Mouse (Mus musculus) midbrain, embryonic 15.5 days (tissue): ENCODE measurements around the gene Ston1. TPM values are rescaled to one million over a fixed set of nuclear protein-coding genes. Genes with fewer than 3 reads are reported as not detected.
A peak's percentile ranks its signal among the peaks of the same experiment; 100 is the strongest.

Experiments used
- ATAC-seq: fragments of 200-750 bp; cut with Nextera tagmentation; replicated peaks from 2 replicates; pipeline ENCODE4 v1.8.0; 2017; ENCODE audit warnings: moderate TSS enrichment
- H3K27ac ChIP-seq: fragments of 300-500 bp; sonication (generic); 2 replicates; pipeline ENCODE4 v1.5.1; 2015; ENCODE audit warnings: mild to moderate bottlenecking, inconsistent platforms
- H3K27me3 ChIP-seq: fragments of 300-500 bp; sonication (generic); replicated peaks from 2 replicates; pipeline ENCODE4 v1.6.1; 2015; ENCODE audit warnings: inconsistent platforms
- H3K36me3 ChIP-seq: fragments of 300-500 bp; sonication (generic); replicated peaks from 2 replicates; pipeline ENCODE4 v1.6.1; 2015; ENCODE audit warnings: inconsistent platforms
- H3K4me1 ChIP-seq: fragments of 300-500 bp; sonication (generic); 2 replicates; pipeline ENCODE4 v1.6.1; 2015; ENCODE audit warnings: inconsistent platforms
- H3K4me2 ChIP-seq: fragments of 300-500 bp; sonication (generic); 2 replicates; pipeline ENCODE4 v1.6.1; 2015; ENCODE audit warnings: inconsistent platforms, mild to moderate bottlenecking, moderate library complexity
- H3K4me3 ChIP-seq: fragments of 300-500 bp; sonication (generic); 2 replicates; pipeline ENCODE4 v1.5.1; 2015; ENCODE audit warnings: mild to moderate bottlenecking, inconsistent platforms
- H3K9ac ChIP-seq: fragments of 300-500 bp; sonication (generic); 2 replicates; pipeline ENCODE4 v1.6.1; 2015; ENCODE audit warnings: mild to moderate bottlenecking, inconsistent platforms
- H3K9me3 ChIP-seq: fragments of 300-500 bp; sonication (generic); 2 replicates; pipeline ENCODE4 v1.6.1; 2016; ENCODE audit warnings: inconsistent platforms
- WGBS: fragments of 180-500 bp; shearing (Covaris S2); methylation state at CpG from one replicate; pipeline ENCODE4 v1.1.7; 2015; ENCODE audit warnings: mixed read lengths; 5-methylcytosine and 5-hydroxymethylcytosine counted together
- polyA plus RNA-seq: library from polyadenylated mRNA; unstranded; fragments of >200 nt; fragmentation: Nextera tagmentation; extraction: Ambion mirVana; gene quantifications from 2 replicates; pipeline ENCODE4 v1.2.1, GENCODE M21; 2015

Ston1 gene
- polyA plus RNA-seq, 1 experiment from 2014 or later, result 2.1 TPM

DNA sequence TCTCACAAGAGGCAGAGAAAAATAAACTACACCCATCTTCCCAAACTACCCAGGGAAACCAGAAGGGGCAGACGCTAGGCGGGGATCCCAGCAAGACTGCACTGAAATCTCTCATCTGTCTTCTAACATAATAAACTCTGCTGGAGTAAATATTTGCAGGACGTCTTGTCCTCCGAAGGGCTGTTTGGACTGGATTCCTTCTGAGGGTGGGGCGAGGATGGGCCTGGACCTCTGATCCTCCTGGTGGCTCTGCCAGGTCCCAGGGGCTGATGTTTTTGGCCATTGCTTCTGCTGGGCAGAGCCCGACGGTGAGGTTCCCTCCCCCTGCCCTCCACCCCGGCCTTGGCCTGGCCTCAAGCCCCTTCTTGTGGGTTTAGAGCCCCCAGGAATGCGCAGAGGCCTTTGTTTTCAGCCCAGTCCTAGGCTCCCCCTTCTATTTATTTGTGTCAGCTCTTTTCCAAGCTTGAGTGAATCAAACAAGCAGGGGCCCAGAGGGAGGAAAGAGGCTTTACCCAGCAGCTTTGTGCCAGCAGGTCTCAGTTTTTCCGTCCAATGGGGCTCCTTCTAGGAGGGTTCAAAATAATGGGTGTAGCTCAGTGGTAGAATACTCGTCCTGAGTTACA lies 32.6 kb downstream of the Ston1 start:
- peak; percentile 80 for ATAC-seq
- H3K4me2 ChIP-seq, result no peak overlapping the region

DNA sequence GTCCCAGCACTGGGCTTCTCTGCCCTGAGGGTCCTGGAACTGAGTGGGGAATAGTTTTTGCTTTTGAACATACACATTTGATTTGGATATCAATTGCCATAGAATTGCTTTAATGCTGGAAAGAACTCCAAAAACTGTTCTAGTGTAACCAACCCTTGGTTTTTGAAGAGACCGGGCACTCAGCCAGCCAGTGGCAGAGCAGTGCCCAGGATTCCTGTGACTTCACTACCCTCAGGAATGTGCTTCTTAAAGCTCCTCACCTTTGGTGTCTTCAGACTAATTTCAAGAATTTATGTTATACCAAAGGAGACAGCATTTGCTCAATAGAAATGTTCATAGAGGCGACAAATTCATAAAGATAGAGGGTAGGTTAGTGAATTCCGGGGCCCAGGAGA lies 33.1 kb downstream of the Ston1 start:
- Histone ChIP-seq H3K27me3 (no peaks in the 10 kb centered on the region), H3K9ac (no peak overlapping the region), H3K4me3 (no peak overlapping the region), H3K9me3 (no peaks in the 10 kb centered on the region), H3K27ac (peak overlapping the region; percentile 63), H3K4me2 (no peak overlapping the region), H3K36me3 (no peaks in the 10 kb centered on the region), H3K4me1 (peaks cover 2% of the 10 kb centered on the region; the same call in 1 of the 2 replicates)
- 62% methylated on average over 3 of the region's 3 CpGs for WGBS
- no peak for ATAC-seq

More for the DNA sequence above, 32.6 kb downstream of the Ston1 start:
- no peaks in the 10 kb centered on the region for H3K9me3 ChIP-seq
- H3K4me3 ChIP-seq, result no peak overlapping the region
- H3K27ac ChIP-seq, result peak overlapping the region; percentile 63
- no peak overlapping the region for H3K9ac ChIP-seq
- H3K27me3 ChIP-seq, result no peaks in the 10 kb centered on the region
- H3K36me3 ChIP-seq, result no peaks in the 10 kb centered on the region
- H3K4me1 ChIP-seq, result peaks cover 2% of the 10 kb centered on the region; the same call in 1 of the 2 replicates
- WGBS, result 15% methylated on average over 11 of the region's 11 CpGs

DNA sequence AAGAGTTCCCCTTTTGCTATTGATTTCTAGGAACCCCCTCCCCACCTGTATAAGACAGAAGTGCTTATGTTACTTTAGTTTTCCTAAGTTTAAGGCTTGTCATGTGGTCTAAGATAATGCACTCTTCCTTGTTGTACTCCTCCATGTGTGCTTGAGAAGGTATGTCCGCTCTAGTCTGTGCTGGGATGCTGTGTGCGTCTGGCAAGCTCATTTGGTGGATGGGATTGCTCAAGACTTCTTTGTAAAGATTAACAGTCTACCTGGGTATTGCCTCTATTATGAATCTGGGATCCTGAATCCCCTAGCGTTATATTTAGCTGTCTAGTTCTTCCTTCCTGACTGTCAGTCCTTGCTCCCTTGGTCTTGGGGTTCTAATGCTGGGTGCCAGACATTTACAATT lies 35.1 kb downstream of the Ston1 start:
- Histone ChIP-seq H3K36me3 (no peaks in the 10 kb centered on the region), H3K9ac (no peak overlapping the region), H3K27me3 (no peaks in the 10 kb centered on the region), H3K4me1 (peaks cover 2% of the 10 kb centered on the region; the same call in 1 of the 2 replicates), H3K27ac (no peak overlapping the region), H3K4me2 (no peak overlapping the region), H3K9me3 (no peaks in the 10 kb centered on the region), H3K4me3 (no peak overlapping the region)
- ATAC-seq, result no peak
- 96% methylated on average over 3 of the region's 3 CpGs for WGBS

DNA sequence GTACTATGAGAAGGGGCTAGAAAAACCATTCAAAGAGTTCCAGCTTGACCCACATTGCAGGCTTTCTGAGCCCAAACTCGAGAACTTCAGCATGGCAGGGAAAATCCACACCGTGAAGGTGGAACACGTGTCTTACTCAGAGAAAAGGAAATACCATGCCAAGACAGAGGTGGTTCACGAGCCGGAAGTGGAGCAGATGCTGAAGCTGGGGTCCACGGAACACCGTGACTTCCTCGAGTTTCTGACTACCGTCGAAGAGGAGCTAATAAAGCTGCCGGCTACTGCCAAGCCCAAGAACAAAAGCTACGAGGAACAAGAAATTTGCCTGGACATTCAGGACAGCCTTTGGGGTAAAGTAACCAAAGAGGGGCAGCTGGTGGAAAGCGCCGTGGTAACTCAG lies 38.6 kb downstream of the Ston1 start:
- no peak overlapping the region for H3K4me3 ChIP-seq
- WGBS, result 89% methylated on average over 14 of the region's 14 CpGs
- no peaks in the 10 kb centered on the region for H3K9me3 ChIP-seq
- H3K9ac ChIP-seq, result no peak overlapping the region
- ATAC-seq, result no peak
- H3K27me3 ChIP-seq, result no peaks in the 10 kb centered on the region
- no peaks in the 10 kb centered on the region for H3K4me1 ChIP-seq
- no peak overlapping the region for H3K27ac ChIP-seq
- no peaks in the 10 kb centered on the region for H3K36me3 ChIP-seq
- H3K4me2 ChIP-seq, result no peak overlapping the region

DNA sequence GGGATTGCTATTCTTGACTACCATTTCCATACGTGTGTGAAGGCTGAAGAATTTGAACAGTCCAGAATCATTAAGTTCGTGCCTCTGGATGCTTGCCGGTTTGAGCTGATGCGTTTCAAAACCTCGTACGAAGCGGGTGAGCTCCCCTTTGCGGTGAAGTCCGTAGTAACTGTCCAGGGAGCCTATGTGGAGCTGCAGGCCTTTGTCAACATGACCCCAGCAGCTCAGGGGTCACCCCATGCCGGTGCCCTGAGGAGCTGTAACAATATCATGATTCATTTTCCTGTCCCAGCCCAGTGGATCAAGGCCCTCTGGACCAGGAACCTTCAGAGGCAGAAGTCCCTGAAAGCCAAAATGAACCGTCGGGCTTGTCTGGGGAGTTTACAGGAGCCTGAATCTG lies 39.1 kb downstream of the Ston1 start:
- Histone ChIP-seq H3K4me3 (no peak overlapping the region), H3K27ac (no peak overlapping the region), H3K4me2 (no peak overlapping the region), H3K36me3 (no peaks in the 10 kb centered on the region), H3K9me3 (no peaks in the 10 kb centered on the region), H3K27me3 (no peaks in the 10 kb centered on the region), H3K4me1 (no peaks in the 10 kb centered on the region), H3K9ac (no peak overlapping the region)
- WGBS, result 53% methylated on average over 12 of the region's 12 CpGs
- ATAC-seq, result no peak

DNA sequence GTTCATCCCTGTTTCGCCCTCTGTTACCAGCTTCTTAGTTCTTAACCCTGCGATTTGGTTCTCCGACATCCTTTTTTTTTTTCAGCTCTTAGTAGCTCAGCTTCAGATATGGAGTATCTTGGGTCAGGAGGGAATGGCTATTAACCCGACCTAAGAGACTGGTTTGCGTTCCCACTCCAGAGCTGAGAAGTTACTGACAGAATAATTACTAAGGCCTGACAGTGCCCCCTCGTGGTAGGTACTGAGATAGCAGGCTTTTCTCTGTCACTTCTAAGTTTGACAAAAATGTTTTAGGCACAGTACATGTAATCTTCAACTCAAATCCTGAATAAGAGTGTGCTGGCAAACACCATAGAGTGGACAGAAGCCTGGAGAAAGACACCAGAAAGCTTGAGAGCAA lies 43.5 kb downstream of the Ston1 start:
- H3K9me3 ChIP-seq, result no peaks in the 10 kb centered on the region
- H3K4me1 ChIP-seq, result no peaks in the 10 kb centered on the region
- no peaks in the 10 kb centered on the region for H3K27me3 ChIP-seq
- H3K4me2 ChIP-seq, result no peak overlapping the region
- no peak for ATAC-seq
- no peaks in the 10 kb centered on the region for H3K36me3 ChIP-seq
- H3K9ac ChIP-seq, result no peak overlapping the region
- H3K4me3 ChIP-seq, result no peak overlapping the region
- WGBS, result 24% methylated on average over 6 of the region's 6 CpGs
- no peak overlapping the region for H3K27ac ChIP-seq

DNA sequence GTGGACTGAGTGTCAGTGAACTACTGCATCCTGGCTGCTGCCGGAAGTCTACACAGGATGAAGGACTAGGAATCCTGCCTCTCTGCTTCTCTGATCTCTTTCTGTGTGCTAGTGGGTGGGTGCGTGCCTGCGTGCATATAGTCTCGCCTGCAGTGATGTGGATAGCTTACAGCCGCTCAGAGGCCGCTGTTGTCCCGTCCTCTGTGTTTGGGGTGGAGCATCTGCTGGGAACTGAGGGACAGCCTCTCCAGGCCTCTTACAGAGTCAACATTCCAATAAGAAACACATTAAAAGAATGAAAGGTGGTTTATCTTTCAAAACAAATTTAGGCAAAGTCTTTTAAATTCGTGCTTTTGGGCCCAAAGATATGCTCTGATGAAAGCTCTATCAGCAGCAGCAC lies 44.4 kb downstream of the Ston1 start:
- no peaks in the 10 kb centered on the region for H3K27me3 ChIP-seq
- H3K4me1 ChIP-seq, result no peaks in the 10 kb centered on the region
- ATAC-seq, result no peak
- no peaks in the 10 kb centered on the region for H3K36me3 ChIP-seq
- H3K9ac ChIP-seq, result no peak overlapping the region
- 89% methylated on average over 8 of the region's 8 CpGs for WGBS
- no peak overlapping the region for H3K4me2 ChIP-seq
- no peak overlapping the region for H3K27ac ChIP-seq
- H3K9me3 ChIP-seq, result no peaks in the 10 kb centered on the region
- H3K4me3 ChIP-seq, result no peak overlapping the region

DNA sequence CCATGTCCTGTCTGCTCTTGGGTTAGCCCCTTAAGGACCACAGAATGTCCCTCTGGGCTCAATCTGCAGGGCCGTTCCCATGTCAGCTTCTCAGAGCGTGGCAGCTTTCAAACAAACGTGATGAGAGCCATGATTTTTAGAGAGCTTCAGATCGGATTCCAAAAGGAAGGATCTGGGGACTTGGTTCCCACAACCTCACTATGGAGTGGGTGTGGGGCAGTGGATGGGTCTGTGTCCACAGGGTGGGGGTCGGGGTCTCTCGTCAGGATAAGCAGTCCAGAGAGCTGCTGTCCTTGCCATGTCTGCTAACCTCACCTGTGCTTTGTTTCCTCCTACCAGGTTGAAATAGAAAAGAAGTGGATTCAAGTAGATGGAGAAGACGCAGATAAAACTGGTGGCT lies 47.4 kb downstream of the Ston1 start:
- WGBS, result 94% methylated on average over 7 of the region's 7 CpGs
- H3K9ac ChIP-seq, result no peak overlapping the region
- H3K4me1 ChIP-seq, result no peaks in the 10 kb centered on the region
- H3K27ac ChIP-seq, result no peak overlapping the region
- ATAC-seq, result no peak
- H3K4me2 ChIP-seq, result no peak overlapping the region
- no peak overlapping the region for H3K4me3 ChIP-seq
- no peaks in the 10 kb centered on the region for H3K36me3 ChIP-seq
- H3K27me3 ChIP-seq, result no peaks in the 10 kb centered on the region
- H3K9me3 ChIP-seq, result no peaks in the 10 kb centered on the region

DNA sequence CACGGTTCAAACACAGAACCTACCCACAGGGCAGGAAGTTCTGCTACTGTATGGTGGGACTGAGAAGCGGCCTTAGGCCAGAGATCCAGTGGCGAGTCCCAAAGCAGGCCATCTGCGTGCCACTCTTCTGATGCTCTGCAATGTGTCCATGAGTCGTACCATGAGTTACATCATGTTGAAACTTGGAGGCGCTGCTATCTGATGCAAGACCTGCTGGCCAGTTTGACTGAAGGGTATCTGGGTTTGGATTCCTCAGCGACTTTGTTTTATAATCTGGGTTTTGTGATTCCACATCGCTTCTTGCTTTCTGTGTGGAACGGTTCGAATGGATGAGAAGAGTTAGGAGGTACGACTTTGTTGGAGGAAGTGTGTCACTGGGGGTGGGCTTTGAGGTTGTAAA lies 47.8 kb downstream of the Ston1 start:
- Histone ChIP-seq H3K4me3 (no peak overlapping the region), H3K36me3 (no peaks in the 10 kb centered on the region), H3K27me3 (no peaks in the 10 kb centered on the region), H3K27ac (no peak overlapping the region), H3K9me3 (no peaks in the 10 kb centered on the region), H3K4me2 (no peak overlapping the region), H3K4me1 (no peaks in the 10 kb centered on the region), H3K9ac (no peak overlapping the region)
- WGBS, result 87% methylated on average over 11 of the region's 11 CpGs
- ATAC-seq, result no peak

DNA sequence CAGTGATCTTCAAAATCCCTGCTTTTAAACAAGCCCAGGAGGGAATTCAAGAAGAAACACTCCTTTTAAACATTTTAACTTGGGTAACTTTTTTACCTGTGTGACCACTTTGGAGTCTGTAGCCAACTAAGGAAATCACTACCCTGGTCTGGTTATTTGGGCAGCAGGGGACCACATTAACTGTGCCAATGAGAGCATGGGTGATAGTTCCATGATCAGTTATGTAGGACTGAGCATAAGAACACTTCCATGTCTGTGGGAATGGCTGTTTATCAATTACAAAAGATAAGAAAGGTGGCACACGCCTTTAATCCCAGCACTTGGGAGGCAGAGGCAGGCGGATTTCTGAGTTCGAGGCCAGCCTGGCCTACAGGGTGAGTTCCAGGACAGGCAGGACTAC lies 49.7 kb downstream of the Ston1 start:
- WGBS, result 95% methylated on average over 3 of the region's 3 CpGs

DNA sequence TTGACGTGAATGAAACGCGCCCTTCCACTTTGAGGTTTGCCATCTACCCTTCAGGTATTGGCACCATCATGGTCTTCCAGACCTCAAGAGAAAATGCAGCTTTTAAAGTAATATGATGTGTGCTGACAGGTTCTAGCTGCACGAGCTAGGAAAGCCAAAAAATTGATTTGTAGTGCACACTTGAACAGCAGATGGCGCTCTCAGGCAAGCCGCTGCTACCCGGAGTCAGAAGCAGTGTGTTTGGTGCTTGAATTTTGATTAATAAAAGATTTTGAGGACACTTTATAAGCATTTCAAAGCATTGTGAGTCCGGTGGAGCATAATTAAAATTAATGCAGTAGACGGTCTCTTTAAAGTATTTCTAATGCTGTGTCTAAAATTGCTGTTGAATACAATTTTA lies 54.5 kb downstream of the Ston1 start:
- Histone ChIP-seq H3K4me2 (no peak overlapping the region), H3K27ac (no peak overlapping the region), H3K4me3 (no peak overlapping the region), H3K27me3 (no peaks in the 10 kb centered on the region), H3K9me3 (no peaks in the 10 kb centered on the region), H3K36me3 (no peaks in the 10 kb centered on the region), H3K9ac (no peak overlapping the region), H3K4me1 (peaks cover 8% of the 10 kb centered on the region)
- 5% methylated on average over 9 of the region's 9 CpGs for WGBS
- ATAC-seq, result peak; percentile 77

More for the DNA sequence above, 49.7 kb downstream of the Ston1 start:
- Histone ChIP-seq H3K27ac (no peak overlapping the region), H3K4me3 (no peak overlapping the region), H3K36me3 (no peaks in the 10 kb centered on the region), H3K9ac (no peak overlapping the region), H3K4me2 (no peak overlapping the region), H3K9me3 (no peaks in the 10 kb centered on the region), H3K27me3 (no peaks in the 10 kb centered on the region), H3K4me1 (no peaks in the 10 kb centered on the region)
- no peak for ATAC-seq

DNA sequence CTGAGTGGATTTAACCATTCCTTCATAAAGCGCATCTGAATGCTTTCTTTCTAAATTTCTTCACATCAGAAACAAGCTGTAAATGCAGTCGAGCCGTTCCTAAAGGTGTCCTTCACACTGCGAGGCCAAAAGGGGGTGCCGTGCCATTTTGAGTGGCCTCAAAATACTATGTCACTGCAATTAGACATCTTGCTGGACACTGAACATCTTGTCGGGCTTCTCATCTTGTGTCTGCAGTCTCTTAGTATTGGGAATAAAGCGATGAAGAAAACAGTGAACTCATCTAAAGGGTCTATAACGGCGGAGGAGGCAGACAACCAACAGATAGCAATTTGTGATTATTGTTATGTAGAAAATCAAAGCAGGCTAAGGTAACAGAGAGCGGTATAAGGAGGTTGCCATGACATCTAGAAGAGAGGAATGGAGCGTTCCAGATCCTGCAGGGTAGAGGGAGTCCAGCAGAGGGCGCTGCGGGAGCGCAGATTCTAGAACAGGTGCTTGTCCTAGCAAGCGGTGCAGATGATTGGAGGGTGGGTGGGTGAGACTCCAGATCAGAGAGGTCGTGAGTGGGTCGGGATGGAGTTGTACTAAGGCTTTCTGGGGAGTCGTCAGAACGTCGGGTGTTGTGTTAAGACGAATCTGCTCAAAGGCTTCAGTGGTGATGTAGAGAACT lies 55.4 kb downstream of the Ston1 start:
- peaks cover 8% of the 10 kb centered on the region for H3K4me1 ChIP-seq
- H3K27ac ChIP-seq, result peak overlapping the region; percentile 71
- H3K36me3 ChIP-seq, result no peaks in the 10 kb centered on the region
- peak overlapping the region; percentile 33 for H3K4me2 ChIP-seq
- H3K9me3 ChIP-seq, result no peaks in the 10 kb centered on the region
- WGBS, result 17% methylated on average over 21 of the region's 21 CpGs
- H3K27me3 ChIP-seq, result no peaks in the 10 kb centered on the region
- H3K9ac ChIP-seq, result 0 out of 2 replicates have a peak overlapping the region, but pooled peaks have one; percentile 1
- peak; percentile 81 for ATAC-seq
- H3K4me3 ChIP-seq, result no peak overlapping the region

DNA sequence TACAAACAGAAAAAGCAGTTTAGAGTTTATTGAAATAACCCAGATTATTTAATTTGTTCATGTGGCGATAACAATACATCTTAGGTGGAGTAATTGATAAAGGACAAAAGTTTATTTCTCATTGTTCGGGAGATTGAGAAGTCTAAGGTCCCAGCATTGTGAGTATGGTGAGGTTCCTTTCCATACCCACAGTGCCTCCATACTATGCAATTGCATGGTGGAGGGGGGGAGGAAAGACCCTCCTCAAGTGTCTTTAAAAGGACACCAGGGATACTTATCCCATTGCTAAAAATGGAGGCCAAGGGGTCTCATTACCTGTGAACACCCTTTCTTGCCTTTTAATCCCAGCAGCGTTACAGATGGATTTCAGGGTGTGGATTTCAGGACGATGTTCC lies 55.9 kb downstream of the Ston1 start:
- no peak overlapping the region for H3K4me3 ChIP-seq
- no peak overlapping the region for H3K9ac ChIP-seq
- H3K4me2 ChIP-seq, result 0 out of 2 replicates have a peak overlapping the region, but pooled peaks have one; percentile 33
- H3K9me3 ChIP-seq, result no peaks in the 10 kb centered on the region
- peaks cover 8% of the 10 kb centered on the region for H3K4me1 ChIP-seq
- WGBS, result 64% methylated on average over 4 of the region's 4 CpGs
- no peaks in the 10 kb centered on the region for H3K27me3 ChIP-seq
- ATAC-seq, result peak; percentile 41; the same call in 1 of the 2 replicates
- H3K27ac ChIP-seq, result no peak overlapping the region
- H3K36me3 ChIP-seq, result no peaks in the 10 kb centered on the region
